Mouse (Mus musculus): Measurements from ENCODE around the gene Fbxo46.
"Not testable (repeated sequence)": the region's sequence is repeated elsewhere in the genome, so short reads cannot be mapped to it uniquely, and the experiment has no call there.

Gene Fbxo46

GRCm38 (mm10) chr7:19136673-19137334, 17.1 kb downstream of the Fbxo46 start:
- no peak for DNase-seq (ENCODE audit: low spot score)

GRCm38 (mm10) chr7:19137380-19137779, 17.7 kb downstream of the Fbxo46 start:
- DNase-seq (ENCODE audit: low spot score): peak; percentile 36

GRCm38 (mm10) chr7:19146793-19147192, 27.1 kb downstream of the Fbxo46 start:
- no peak for DNase-seq (ENCODE audit: low spot score)

- DNase-seq (ENCODE audit: low spot score): peak; percentile 34
Observed at GRCm38 (mm10) chr7:19147497-19148045, 27.9 kb downstream of the Fbxo46 start.

- no peak for DNase-seq (ENCODE audit: low spot score)
Observed at GRCm38 (mm10) chr7:19148180-19148874, 28.7 kb downstream of the Fbxo46 start.

- peak; percentile 99 for DNase-seq (ENCODE audit: low spot score)
Observed at GRCm38 (mm10) chr7:19148875-19149541, 29.3 kb downstream of the Fbxo46 start, which contains the start of gene Qpctl. Qpctl (minus strand) TSS chr7:19149291.

- DNase-seq (ENCODE audit: low spot score): peak; percentile 99
Observed at GRCm38 (mm10) chr7:19149626-19150025, 30.0 kb downstream of the Fbxo46 start, which contains the start of gene Snrpd2. Snrpd2 (plus strand) TSS chr7:19149722.

GRCm38 (mm10) chr7:19151121-19151520, 31.5 kb downstream of the Fbxo46 start:
- DNase-seq (ENCODE audit: low spot score): not testable (repeated sequence)

- no peak for DNase-seq (ENCODE audit: low spot score)
Observed at GRCm38 (mm10) chr7:19154796-19155195, 35.1 kb downstream of the Fbxo46 start.

GRCm38 (mm10) chr7:19155825-19156475, 36.3 kb downstream of the Fbxo46 start:
- DNase-seq (ENCODE audit: low spot score): no peak

GRCm38 (mm10) chr7:19157160-19157800, 37.6 kb downstream of the Fbxo46 start:
- DNase-seq (ENCODE audit: low spot score): peak; percentile 92

- no peak for DNase-seq (ENCODE audit: low spot score)
Observed at GRCm38 (mm10) chr7:19158601-19159000, 38.9 kb downstream of the Fbxo46 start.

- DNase-seq (ENCODE audit: low spot score): no peak
Observed at GRCm38 (mm10) chr7:19159411-19159810, 39.8 kb downstream of the Fbxo46 start.

- peak; percentile 32 for DNase-seq (ENCODE audit: low spot score)
Observed at GRCm38 (mm10) chr7:19160115-19160514, 40.5 kb downstream of the Fbxo46 start.

- no peak for DNase-seq (ENCODE audit: low spot score)
Observed at GRCm38 (mm10) chr7:19162928-19163327, 43.3 kb downstream of the Fbxo46 start.

- no peak for DNase-seq (ENCODE audit: low spot score)
Observed at GRCm38 (mm10) chr7:19163752-19164151, 44.1 kb downstream of the Fbxo46 start.

GRCm38 (mm10) chr7:19164189-19164588, 44.5 kb downstream of the Fbxo46 start:
- DNase-seq (ENCODE audit: low spot score): peak; percentile 59

GRCm38 (mm10) chr7:19164978-19165377, 45.3 kb downstream of the Fbxo46 start:
- DNase-seq (ENCODE audit: low spot score): peak; percentile 53

- DNase-seq (ENCODE audit: low spot score): no peak
Observed at GRCm38 (mm10) chr7:19165656-19166423, 46.2 kb downstream of the Fbxo46 start, which contains the start of gene Gipr. Gipr (minus strand) TSS chr7:19166127.

GRCm38 (mm10) chr7:19166990-19167389, 47.3 kb downstream of the Fbxo46 start:
- DNase-seq (ENCODE audit: low spot score): no peak

GRCm38 (mm10) chr7:19169506-19169905, 49.8 kb downstream of the Fbxo46 start:
- no peak for DNase-seq (ENCODE audit: low spot score)

Measured in embryo, embryonic 10 days (tissue).